Mouse (Mus musculus): ENCODE results near the gene Ecsit.

The Ecsit gene

GRCm38 (mm10) chr9:22085022-22085834 lies at the start of gene Ecsit:
TSS of gene Ecsit (minus strand) at chr9:22085438.
- peak; percentile 97 for DNase-seq (ENCODE audit: low read depth, low spot score)

- no peak for DNase-seq (ENCODE audit: low read depth, low spot score)
Observed at GRCm38 (mm10) chr9:22134246-22134890, 49.1 kb upstream of the Ecsit start.

GRCm38 (mm10) chr9:22132220-22132619 lies 47.0 kb upstream of the Ecsit start:
- DNase-seq (ENCODE audit: low read depth, low spot score): no peak

- no peak for DNase-seq (ENCODE audit: low read depth, low spot score)
Observed at GRCm38 (mm10) chr9:22131226-22131981, 46.2 kb upstream of the Ecsit start.

GRCm38 (mm10) chr9:22125246-22126027 lies 40.2 kb upstream of the Ecsit start:
- no peak for DNase-seq (ENCODE audit: low read depth, low spot score)

- DNase-seq (ENCODE audit: low read depth, low spot score): no peak
Observed at GRCm38 (mm10) chr9:22124169-22124568, 38.9 kb upstream of the Ecsit start.

- DNase-seq (ENCODE audit: low read depth, low spot score): no peak
Observed at GRCm38 (mm10) chr9:22123069-22123609, 37.9 kb upstream of the Ecsit start.

- no peak for DNase-seq (ENCODE audit: low read depth, low spot score)
Observed at GRCm38 (mm10) chr9:22122005-22122404, 36.8 kb upstream of the Ecsit start.

- no peak for DNase-seq (ENCODE audit: low read depth, low spot score)
Observed at GRCm38 (mm10) chr9:22121545-22121944, 36.3 kb upstream of the Ecsit start.

GRCm38 (mm10) chr9:22119543-22119942 lies 34.3 kb upstream of the Ecsit start:
- DNase-seq (ENCODE audit: low read depth, low spot score): peak; percentile 55

- DNase-seq (ENCODE audit: low read depth, low spot score): peak; percentile 71
Observed at GRCm38 (mm10) chr9:22117754-22118456, 32.7 kb upstream of the Ecsit start.

- peak; percentile 97 for DNase-seq (ENCODE audit: low read depth, low spot score)
Observed at GRCm38 (mm10) chr9:22116740-22117426, 31.6 kb upstream of the Ecsit start, which contains the start of gene Elof1. TSS of gene Elof1 (minus strand) at chr9:22117172.

GRCm38 (mm10) chr9:22116086-22116485 lies 30.8 kb upstream of the Ecsit start:
- DNase-seq (ENCODE audit: low read depth, low spot score): no peak

- DNase-seq (ENCODE audit: low read depth, low spot score): no peak
Observed at GRCm38 (mm10) chr9:22115635-22116034, 30.4 kb upstream of the Ecsit start.

- DNase-seq (ENCODE audit: low read depth, low spot score): no peak
Observed at GRCm38 (mm10) chr9:22108194-22108593, 23.0 kb upstream of the Ecsit start.

- DNase-seq (ENCODE audit: low read depth, low spot score): no peak
Observed at GRCm38 (mm10) chr9:22099922-22100321, 14.7 kb upstream of the Ecsit start.

GRCm38 (mm10) chr9:22098993-22099696 lies 13.9 kb upstream of the Ecsit start, which contains the start of gene Cnn1:
TSS of gene Cnn1 (plus strand) at chr9:22099216.
- DNase-seq (ENCODE audit: low read depth, low spot score): no peak

- no peak for DNase-seq (ENCODE audit: low read depth, low spot score)
Observed at GRCm38 (mm10) chr9:22095854-22096307, 10.6 kb upstream of the Ecsit start.

- DNase-seq (ENCODE audit: low read depth, low spot score): no peak
Observed at GRCm38 (mm10) chr9:22092746-22093145, 7.5 kb upstream of the Ecsit start.

All from telencephalon, adult 2 months (tissue).